Mouse (Mus musculus): ENCODE measurements around the gene Mcee. TPM values are rescaled to one million over a fixed set of nuclear protein-coding genes. Genes with fewer than 3 reads are reported as not detected.

Mcee gene
- polyA plus RNA-seq, 1 experiment from 2014 or later: 44.6 TPM

GRCm38 (mm10) chr7:64450631-64451030 is 58.2 kb downstream of the Mcee start:
- H3K27ac ChIP-seq (replicated peaks): no peak overlapping the region
- no peak for DNase-seq (ENCODE audit: low spot score)
- no peaks in the 10 kb centered on the region for H3K27me3 ChIP-seq (replicated peaks; ENCODE audit: low read depth, poor library complexity, severe bottlenecking)
- H3K4me3 ChIP-seq: no peak overlapping the region
- H3K4me1 ChIP-seq: no peaks in the 10 kb centered on the region
- WGBS: 90% methylated on average over 13 of the region's 13 CpGs
- no peaks in the 10 kb centered on the region for H3K36me3 ChIP-seq (replicated peaks)
- no peaks in the 10 kb centered on the region for H3K9me3 ChIP-seq

- Histone ChIP-seq H3K9me3 (no peaks in the 10 kb centered on the region), H3K4me1 (no peaks in the 10 kb centered on the region), H3K36me3 (replicated peaks) (no peaks in the 10 kb centered on the region), H3K4me3 (no peak overlapping the region), H3K27me3 (replicated peaks; ENCODE audit: low read depth, poor library complexity, severe bottlenecking) (no peaks in the 10 kb centered on the region), H3K27ac (replicated peaks) (no peak overlapping the region)
- 35% methylated on average over 4 of the region's 4 CpGs for WGBS
- DNase-seq (ENCODE audit: low spot score): no peak
These were observed 59.0 kb downstream of the Mcee start for GRCm38 (mm10) chr7:64451441-64451840.

GRCm38 (mm10) chr7:64451861-64452382 is 59.5 kb downstream of the Mcee start:
- Histone ChIP-seq H3K9me3 (no peaks in the 10 kb centered on the region), H3K27ac (replicated peaks) (no peak overlapping the region), H3K4me3 (no peak overlapping the region), H3K27me3 (replicated peaks; ENCODE audit: low read depth, poor library complexity, severe bottlenecking) (no peaks in the 10 kb centered on the region), H3K36me3 (replicated peaks) (no peaks in the 10 kb centered on the region), H3K4me1 (no peaks in the 10 kb centered on the region)
- DNase-seq (ENCODE audit: low spot score): no peak
- 89% methylated on average over 5 of the region's 5 CpGs for WGBS

GRCm38 (mm10) chr7:64452471-64453222 is 60.2 kb downstream of the Mcee start:
- H3K4me3 ChIP-seq: no peak overlapping the region
- H3K9me3 ChIP-seq: no peaks in the 10 kb centered on the region
- H3K4me1 ChIP-seq: no peaks in the 10 kb centered on the region
- 86% methylated on average over 4 of the region's 4 CpGs for WGBS
- DNase-seq (ENCODE audit: low spot score): no peak
- H3K27me3 ChIP-seq (replicated peaks; ENCODE audit: low read depth, poor library complexity, severe bottlenecking): no peaks in the 10 kb centered on the region
- H3K27ac ChIP-seq (replicated peaks): no peak overlapping the region
- no peaks in the 10 kb centered on the region for H3K36me3 ChIP-seq (replicated peaks)

- Histone ChIP-seq H3K9me3 (no peaks in the 10 kb centered on the region), H3K4me1 (no peaks in the 10 kb centered on the region), H3K27me3 (replicated peaks; ENCODE audit: low read depth, poor library complexity, severe bottlenecking) (no peaks in the 10 kb centered on the region), H3K36me3 (replicated peaks) (no peaks in the 10 kb centered on the region), H3K4me3 (no peak overlapping the region), H3K27ac (replicated peaks) (no peak overlapping the region)
- WGBS: 92% methylated on average over 4 of the region's 4 CpGs
- no peak for DNase-seq (ENCODE audit: low spot score)
These were observed 63.8 kb downstream of the Mcee start for GRCm38 (mm10) chr7:64456176-64456575.

- no peaks in the 10 kb centered on the region for H3K27me3 ChIP-seq (replicated peaks; ENCODE audit: low read depth, poor library complexity, severe bottlenecking)
- H3K36me3 ChIP-seq (replicated peaks): no peaks in the 10 kb centered on the region
- H3K4me1 ChIP-seq: no peaks in the 10 kb centered on the region
- no peak overlapping the region for H3K27ac ChIP-seq (replicated peaks)
- DNase-seq (ENCODE audit: low spot score): no peak
- H3K9me3 ChIP-seq: no peaks in the 10 kb centered on the region
- WGBS: 83% methylated on average over 3 of the region's 3 CpGs
- H3K4me3 ChIP-seq: no peak overlapping the region
These were observed 64.3 kb downstream of the Mcee start for GRCm38 (mm10) chr7:64456676-64457075.

GRCm38 (mm10) chr7:64457811-64458210 is 65.4 kb downstream of the Mcee start:
- H3K27me3 ChIP-seq (replicated peaks; ENCODE audit: low read depth, poor library complexity, severe bottlenecking): no peaks in the 10 kb centered on the region
- H3K36me3 ChIP-seq (replicated peaks): no peaks in the 10 kb centered on the region
- H3K9me3 ChIP-seq: no peaks in the 10 kb centered on the region
- no peak overlapping the region for H3K4me3 ChIP-seq
- no peaks in the 10 kb centered on the region for H3K4me1 ChIP-seq
- DNase-seq (ENCODE audit: low spot score): no peak
- no peak overlapping the region for H3K27ac ChIP-seq (replicated peaks)
- WGBS: 75% methylated on average over 2 of the region's 2 CpGs

Other genes starting within 250 kb of the Mcee start
- 13.0 and 16.0 TPM in 2 replicates for gene Trpm1, start 238.8 kb upstream of the Mcee start, polyA plus RNA-seq (2016; fragmentation: Nextera tagmentation; extraction: Ambion mirVana)
- gene Mtmr10, start 105.0 kb upstream of the Mcee start, polyA plus RNA-seq (2016; fragmentation: Nextera tagmentation; extraction: Ambion mirVana): 10.7 and 11.4 TPM in 2 replicates
- gene Fan1, start 18.5 kb upstream of the Mcee start, polyA plus RNA-seq (2016; fragmentation: Nextera tagmentation; extraction: Ambion mirVana): 9.4 and 10.7 TPM in 2 replicates
- gene Mphosph10, start 339 bp upstream of the Mcee start, polyA plus RNA-seq (2016; fragmentation: Nextera tagmentation; extraction: Ambion mirVana): 53.4 and 56.1 TPM in 2 replicates
- gene Apba2, start 109.1 kb downstream of the Mcee start, polyA plus RNA-seq (2016; fragmentation: Nextera tagmentation; extraction: Ambion mirVana): 20.7 and 27.5 TPM in 2 replicates